Mouse (Mus musculus): ENCODE measurements around the gene Nvl.

Gene Nvl

GRCm38 (mm10) chr1:181068344-181068743, 75.7 kb downstream of the Nvl start:
- no peak for DNase-seq (ENCODE audit: low read depth, low spot score)

GRCm38 (mm10) chr1:181064648-181065047, 79.4 kb downstream of the Nvl start:
- no peak for DNase-seq (ENCODE audit: low read depth, low spot score)

- no peak for DNase-seq (ENCODE audit: low read depth, low spot score)
Observed at GRCm38 (mm10) chr1:181063991-181064390, 80.0 kb downstream of the Nvl start.

- DNase-seq (ENCODE audit: low read depth, low spot score), result no peak
Observed at GRCm38 (mm10) chr1:181061784-181062485, 82.1 kb downstream of the Nvl start.

DNA sequence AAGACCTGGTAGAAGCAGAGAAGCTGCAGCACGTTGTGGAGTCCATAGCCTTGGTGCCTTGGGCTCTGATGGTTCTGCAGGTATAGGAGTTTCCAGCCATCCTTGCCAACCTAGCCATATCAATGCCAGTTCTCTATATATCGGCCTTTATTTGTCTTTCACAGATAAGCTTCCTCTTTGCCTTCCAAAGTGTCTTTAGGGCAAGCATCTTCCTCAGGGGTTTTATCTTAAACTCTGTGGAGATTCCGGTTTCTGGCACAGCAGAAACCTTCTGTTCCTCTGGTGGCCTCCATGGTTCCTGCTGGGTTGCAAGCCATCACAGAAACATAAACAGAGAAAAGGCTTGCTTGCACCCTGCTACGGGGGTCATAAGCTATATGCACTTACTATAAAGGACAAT, 91.1 kb downstream of the Nvl start:
- DNase-seq (ENCODE audit: low read depth, low spot score), result no peak

DNA sequence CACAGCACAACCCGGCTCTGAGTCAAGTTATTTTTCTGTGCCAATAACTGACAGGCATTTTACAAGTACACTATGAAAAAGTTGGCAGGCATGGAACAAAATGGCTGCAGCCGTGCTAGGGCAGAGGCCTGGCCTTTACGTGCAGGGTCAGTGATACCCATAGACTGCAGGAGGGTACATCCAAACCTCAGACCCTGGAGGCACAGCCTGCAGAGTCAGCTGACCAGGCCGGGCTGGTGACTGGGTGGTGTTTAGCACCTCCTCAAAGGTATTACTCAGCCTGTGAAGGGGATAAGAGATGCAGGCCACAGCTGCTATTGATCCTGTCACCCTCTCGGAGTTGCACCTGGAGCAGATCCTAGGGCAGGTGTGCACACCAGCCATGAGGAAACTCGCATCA, 93.1 kb downstream of the Nvl start, which contains the start of gene 9130409I23Rik:
TSS of gene 9130409I23Rik (plus strand) at position 301 of the 400 bp plus-strand sequence.
- DNase-seq (ENCODE audit: low read depth, low spot score), result no peak

GRCm38 (mm10) chr1:181049328-181049842, 94.6 kb downstream of the Nvl start:
- DNase-seq (ENCODE audit: low read depth, low spot score), result no peak

DNA sequence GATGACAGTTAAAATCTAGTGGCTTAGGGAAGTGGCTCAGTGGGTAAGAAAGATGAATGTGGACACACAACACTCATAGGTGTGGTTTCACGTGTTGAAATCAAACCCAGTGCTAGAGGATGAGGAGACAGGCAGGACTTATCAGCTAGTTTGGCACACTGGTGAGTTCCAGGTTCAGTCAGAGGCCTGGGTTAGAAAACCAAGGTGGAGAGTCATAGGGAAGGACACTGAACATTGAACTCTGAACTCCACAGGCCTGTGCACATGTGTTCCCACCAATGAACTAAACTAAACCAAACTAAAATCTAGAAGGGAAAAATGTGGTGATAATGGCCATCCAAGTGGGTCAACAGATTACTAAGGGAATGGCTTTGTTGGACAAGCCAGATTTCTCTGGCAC, 96.5 kb downstream of the Nvl start:
- DNase-seq (ENCODE audit: low read depth, low spot score), result no peak

DNA sequence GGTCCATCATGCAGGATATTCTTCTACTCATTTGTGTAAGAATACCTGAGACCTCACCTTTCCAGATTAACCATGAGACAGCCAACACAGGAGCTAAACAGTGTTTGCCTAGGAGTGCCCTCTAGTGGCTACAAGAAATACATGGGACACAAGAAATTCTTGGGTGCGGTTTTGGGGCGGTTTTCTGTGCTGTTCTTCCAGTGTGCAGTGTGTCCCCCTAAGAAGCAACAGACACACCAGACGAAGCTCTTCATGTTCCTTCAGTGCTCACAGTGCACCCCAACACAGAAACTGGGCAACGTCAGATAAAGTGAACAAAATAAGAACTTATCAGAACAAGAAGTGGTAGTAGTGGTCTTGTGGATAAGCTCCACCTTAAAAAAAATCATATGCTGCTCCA, 104.4 kb downstream of the Nvl start:
- no peak for DNase-seq (ENCODE audit: low read depth, low spot score)

- no peak for DNase-seq (ENCODE audit: low read depth, low spot score)
Observed at GRCm38 (mm10) chr1:181037623-181038022, 106.4 kb downstream of the Nvl start.
